Mouse (Mus musculus) CH12.LX (cell line): ENCODE measurements at regions not wholly inside any gene's neighbourhood (a gene's known extent, or its start where the extent isn't known, plus 50 kb on each side); places are given as distances from the start of the nearest gene placed in this dataset.

ENCODE experiments used
- CHD1 ChIP-seq: IDR thresholded peaks from 2 replicates; pipeline ENCODE4 v1.6.1; 2012; ENCODE audit warnings: low read depth, low read length, improper control_type of control experiment, inconsistent platforms
- CHD2 ChIP-seq: IDR thresholded peaks from 2 replicates; pipeline ENCODE4 v1.6.1; 2011; ENCODE audit warnings: low read length, improper control_type of control experiment
- CTCF ChIP-seq, 2 experiments: IDR thresholded peaks in 1 of 2; conservative IDR thresholded peaks in 1 of 2; 2 replicates each; pipeline ENCODE4 v1.5.1; 2011 to 2012; ENCODE audit warnings: low read depth in 2 of 2, low read length in 2 of 2, improper control_type of control experiment in 1 of 2, inconsistent platforms in 1 of 2, mild to moderate bottlenecking in 1 of 2, moderate library complexity in 1 of 2
- EP300 ChIP-seq: IDR thresholded peaks from 2 replicates; pipeline ENCODE4 v1.6.1; 2011; ENCODE audit warnings: low read length, improper control_type of control experiment
- GABPA ChIP-seq: IDR thresholded peaks from 2 replicates; pipeline ENCODE4 v1.6.1; 2012; ENCODE audit warnings: low read depth, low read length, improper control_type of control experiment, inconsistent platforms; ENCODE audit not compliant: insufficient replicate concordance
- JUND ChIP-seq: conservative IDR thresholded peaks from 2 replicates; pipeline ENCODE4 v1.6.1; 2011; ENCODE audit warnings: low read depth, low read length, improper control_type of control experiment
- MYC ChIP-seq: IDR thresholded peaks from 2 replicates; pipeline ENCODE4 v1.6.1; 2011; ENCODE audit warnings: low read depth, mild to moderate bottlenecking, improper control_type of control experiment, low read length
- NRF1 ChIP-seq: IDR thresholded peaks from 2 replicates; pipeline ENCODE4 v1.6.1; 2014; ENCODE audit warnings: low read depth, mild to moderate bottlenecking, inconsistent platforms, low read length, improper control_type of control experiment, moderate library complexity
- POLR2A ChIP-seq: IDR thresholded peaks from 2 replicates; pipeline ENCODE4 v1.6.1; 2011; ENCODE audit warnings: low read depth, mild to moderate bottlenecking, improper control_type of control experiment, low read length
- RCOR1 ChIP-seq: conservative IDR thresholded peaks from 2 replicates; pipeline ENCODE4 v1.6.1; 2012; ENCODE audit warnings: low read depth, mild to moderate bottlenecking, inconsistent platforms, low read length, improper control_type of control experiment
- SIN3A ChIP-seq: IDR thresholded peaks from 2 replicates; pipeline ENCODE4 v1.6.1; 2012; ENCODE audit warnings: low read length, improper control_type of control experiment, inconsistent platforms
- UBTF ChIP-seq: IDR thresholded peaks from 2 replicates; pipeline ENCODE4 v1.6.1; 2012; ENCODE audit warnings: low read depth, mild to moderate bottlenecking, inconsistent platforms, low read length, improper control_type of control experiment, moderate library complexity

GRCm38 (mm10) chr2:46465389-46465788 lies 1348.2 kb upstream of the Zeb2 start:
- no peak for TF ChIP-seq SIN3A
- TF ChIP-seq NRF1 = no peak
- no peak for TF ChIP-seq POLR2A
- TF ChIP-seq UBTF = no peak
- no peak for TF ChIP-seq RCOR1
- TF ChIP-seq CHD1 = no peak
- TF ChIP-seq JUND = no peak
- TF ChIP-seq EP300 = no peak
- no peak for TF ChIP-seq CTCF (conservative IDR thresholded peaks at IDR 0.05 in 1 of 2, IDR thresholded peaks at IDR 0.05 in 1 of 2; ENCODE audit: low read depth in 2 of 2, low read length in 2 of 2)
- no peak for TF ChIP-seq GABPA
- no peak for TF ChIP-seq CHD2
- TF ChIP-seq MYC = no peak
